Mouse (Mus musculus): Measurements from ENCODE around the gene Strn. TPM values are rescaled to one million over a fixed set of nuclear protein-coding genes. Genes with fewer than 3 reads are reported as not detected.

Gene Strn
- polyA plus RNA-seq, 1 experiment from 2014 or later: 12.0 TPM

DNA sequence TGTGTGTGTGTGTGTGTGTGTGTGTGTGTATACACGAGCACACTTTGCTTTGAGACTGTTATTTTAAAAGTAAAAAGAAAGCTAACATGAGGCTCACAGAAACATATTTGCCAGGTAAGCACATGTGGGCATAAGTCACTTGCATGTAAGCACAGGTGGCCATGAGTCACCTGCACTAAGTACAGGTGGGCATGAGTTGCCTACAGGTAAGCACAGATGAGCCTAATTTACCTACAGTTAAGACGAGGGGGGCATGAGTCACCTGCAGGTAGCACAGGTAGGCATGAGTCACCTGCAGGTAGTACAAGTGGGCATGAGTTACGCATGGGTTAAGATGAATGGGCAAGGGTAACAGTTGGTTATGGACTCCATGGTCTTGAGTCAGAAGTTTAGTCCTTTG is 121.9 kb downstream of the Strn start:
- Histone ChIP-seq H3K27me3 (no peaks in the 10 kb centered on the region), H3K36me3 (no peaks in the 10 kb centered on the region), H3K9ac (no peak overlapping the region), H3K9me3 (replicated peaks) (no peaks in the 10 kb centered on the region), H3K4me2 (no peak overlapping the region), H3K27ac (no peak overlapping the region), H3K4me1 (replicated peaks) (no peaks in the 10 kb centered on the region), H3K4me3 (no peak overlapping the region)
- 69% methylated on average over 3 of the region's 3 CpGs for WGBS
- ATAC-seq (replicated peaks; ENCODE audit: insufficient number of reproducible peaks, insufficient read depth, low FRiP score, low read depth): no peak

DNA sequence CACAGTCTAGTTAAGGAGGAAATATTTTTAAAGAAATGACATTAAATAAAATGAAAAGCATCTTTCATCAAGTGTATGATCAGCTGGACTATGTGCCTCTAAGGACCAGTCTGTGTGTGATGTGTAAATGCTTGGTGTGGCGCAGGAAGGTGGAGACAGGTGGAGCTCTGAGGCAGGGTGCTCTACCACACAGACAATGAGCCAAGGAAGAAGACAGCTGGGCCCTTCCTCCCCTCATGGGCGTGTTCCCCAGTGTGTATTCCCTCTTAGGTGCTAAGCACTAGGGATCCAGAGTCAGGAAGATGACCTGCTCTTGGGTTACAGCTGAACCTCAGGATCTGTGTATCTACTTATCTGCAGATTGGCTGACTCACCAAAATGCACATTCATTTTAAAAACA is 122.5 kb downstream of the Strn start:
- H3K4me3 ChIP-seq: no peak overlapping the region
- no peak overlapping the region for H3K4me2 ChIP-seq

DNA sequence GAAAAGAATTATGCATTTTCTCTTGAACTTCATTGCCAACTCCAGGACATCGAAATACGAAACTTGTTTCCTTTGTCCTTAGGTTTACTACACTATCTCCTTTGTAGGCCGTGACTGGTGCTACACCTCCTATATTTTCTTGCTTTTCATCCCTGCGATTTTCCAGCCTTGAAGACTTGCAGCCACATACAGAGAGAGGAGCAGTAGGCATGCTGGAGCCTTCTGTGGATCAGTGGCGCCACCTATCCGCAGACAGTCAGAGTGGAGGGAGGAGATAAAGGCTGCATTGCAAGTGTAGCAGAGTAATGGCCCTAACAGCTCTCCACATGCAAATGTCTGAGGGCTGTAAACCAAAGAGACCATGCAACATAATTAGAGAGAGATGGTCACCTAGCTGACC is 125.9 kb downstream of the Strn start:
- no peak for ATAC-seq (replicated peaks; ENCODE audit: insufficient number of reproducible peaks, insufficient read depth, low FRiP score, low read depth)
- Histone ChIP-seq H3K27me3 (no peaks in the 10 kb centered on the region), H3K9ac (no peak overlapping the region), H3K4me2 (no peak overlapping the region), H3K9me3 (replicated peaks) (no peaks in the 10 kb centered on the region), H3K4me1 (replicated peaks) (no peaks in the 10 kb centered on the region), H3K4me3 (no peak overlapping the region), H3K27ac (no peak overlapping the region), H3K36me3 (no peaks in the 10 kb centered on the region)
- WGBS: 68% methylated on average over 6 of the region's 6 CpGs

More for the DNA sequence above, 122.5 kb downstream of the Strn start:
- 64% methylated on average over 2 of the region's 2 CpGs for WGBS
- no peaks in the 10 kb centered on the region for H3K9me3 ChIP-seq (replicated peaks)
- no peaks in the 10 kb centered on the region for H3K4me1 ChIP-seq (replicated peaks)
- no peaks in the 10 kb centered on the region for H3K27me3 ChIP-seq
- no peaks in the 10 kb centered on the region for H3K36me3 ChIP-seq
- ATAC-seq (replicated peaks; ENCODE audit: insufficient number of reproducible peaks, insufficient read depth, low FRiP score, low read depth): no peak
- H3K9ac ChIP-seq: no peak overlapping the region
- no peak overlapping the region for H3K27ac ChIP-seq

DNA sequence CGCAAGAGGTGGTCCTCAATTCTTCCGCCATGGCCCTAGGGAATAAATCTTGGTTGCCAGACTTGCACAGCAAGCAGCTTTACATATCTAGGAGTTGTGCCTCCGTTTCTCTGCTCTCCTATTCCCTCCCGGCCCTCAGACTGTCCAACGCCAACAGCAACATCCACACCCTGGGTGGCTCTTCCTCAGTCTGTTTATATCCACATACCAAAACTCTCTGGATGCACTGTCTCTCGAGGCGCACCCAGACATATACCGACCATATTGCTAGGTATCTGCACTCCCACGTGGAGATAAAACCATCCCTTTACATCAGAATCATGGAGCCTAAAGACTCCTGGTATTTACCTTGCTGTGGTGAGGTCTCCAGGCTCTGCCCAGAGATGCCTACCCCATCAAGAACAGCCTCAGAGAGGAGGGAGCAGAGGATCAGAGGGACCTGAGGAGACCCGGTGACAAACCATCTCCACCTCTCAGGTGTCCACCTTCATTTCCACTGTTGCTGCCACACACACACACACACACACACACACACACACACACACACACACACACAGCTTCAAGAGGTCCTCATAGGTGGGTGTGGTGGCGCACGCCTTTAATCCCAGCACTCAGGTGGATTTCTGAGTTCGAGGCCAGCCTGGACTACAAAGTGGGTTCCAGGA is 127.7 kb downstream of the Strn start:
- no peak for ATAC-seq (replicated peaks; ENCODE audit: insufficient number of reproducible peaks, insufficient read depth, low FRiP score, low read depth)
- Histone ChIP-seq H3K4me1 (replicated peaks) (no peaks in the 10 kb centered on the region), H3K9me3 (replicated peaks) (no peaks in the 10 kb centered on the region), H3K36me3 (no peaks in the 10 kb centered on the region), H3K27ac (no peak overlapping the region), H3K4me2 (no peak overlapping the region), H3K27me3 (no peaks in the 10 kb centered on the region), H3K9ac (no peak overlapping the region), H3K4me3 (no peak overlapping the region)
- WGBS: 85% methylated on average over 13 of the region's 13 CpGs

DNA sequence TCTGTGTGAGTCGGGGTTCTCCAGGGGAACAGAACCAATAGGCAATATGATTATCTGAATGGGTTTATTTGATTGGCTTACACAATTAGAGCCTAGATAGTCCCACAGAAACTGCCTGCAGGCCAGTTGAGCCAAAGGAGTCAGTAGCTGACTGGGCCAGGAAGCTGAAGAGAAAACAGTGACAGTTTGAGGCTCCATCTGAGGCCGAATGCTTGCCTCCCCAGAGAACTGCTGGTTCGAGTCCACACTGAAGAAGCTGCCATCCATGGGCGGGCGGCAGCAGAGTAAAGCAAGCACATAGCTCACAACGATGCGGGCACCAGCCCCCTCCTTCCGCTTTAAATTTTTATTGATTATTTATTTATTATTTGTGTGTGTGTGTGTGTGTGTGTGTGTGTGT is 128.3 kb downstream of the Strn start:
- WGBS: 77% methylated on average over 8 of the region's 8 CpGs
- H3K9me3 ChIP-seq (replicated peaks): no peaks in the 10 kb centered on the region
- H3K9ac ChIP-seq: no peak overlapping the region
- H3K27ac ChIP-seq: no peak overlapping the region
- no peaks in the 10 kb centered on the region for H3K27me3 ChIP-seq
- H3K4me1 ChIP-seq (replicated peaks): no peaks in the 10 kb centered on the region
- H3K4me3 ChIP-seq: no peak overlapping the region
- no peak for ATAC-seq (replicated peaks; ENCODE audit: insufficient number of reproducible peaks, insufficient read depth, low FRiP score, low read depth)
- no peaks in the 10 kb centered on the region for H3K36me3 ChIP-seq
- no peak overlapping the region for H3K4me2 ChIP-seq

DNA sequence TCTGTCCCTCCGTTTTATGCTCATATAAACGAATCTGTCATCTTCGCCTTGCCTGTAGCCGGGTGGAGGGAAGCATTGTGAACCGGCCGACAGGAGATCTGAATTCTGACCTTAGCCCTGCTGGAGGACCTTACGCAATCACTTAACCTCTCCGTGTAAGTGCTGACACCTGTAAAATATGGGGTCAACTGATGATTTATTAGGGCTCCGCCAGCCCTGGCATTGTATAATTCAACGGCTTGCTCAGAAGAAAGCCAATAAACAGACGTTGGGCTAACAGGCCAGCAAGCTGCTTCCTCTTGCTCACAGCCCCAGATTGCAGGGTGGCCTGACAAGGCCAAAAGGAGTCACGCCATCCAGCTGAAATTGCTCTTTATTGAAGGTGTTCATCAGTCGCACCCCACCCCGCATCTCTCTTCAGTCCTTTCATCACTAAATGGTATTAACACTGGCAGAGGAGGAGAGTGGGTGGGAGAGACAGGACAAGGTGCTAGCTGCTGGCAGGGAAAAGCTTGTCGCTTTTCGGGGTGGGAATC is 128.8 kb downstream of the Strn start:
- no peak overlapping the region for H3K4me3 ChIP-seq
- 58% methylated on average over 16 of the region's 16 CpGs for WGBS
- H3K9ac ChIP-seq: no peak overlapping the region
- H3K4me1 ChIP-seq (replicated peaks): no peaks in the 10 kb centered on the region
- H3K27ac ChIP-seq: no peak overlapping the region
- H3K27me3 ChIP-seq: no peaks in the 10 kb centered on the region; the same call in 1 of the 2 replicates
- no peaks in the 10 kb centered on the region for H3K9me3 ChIP-seq (replicated peaks)
- no peak overlapping the region for H3K4me2 ChIP-seq
- no peaks in the 10 kb centered on the region for H3K36me3 ChIP-seq
- ATAC-seq (replicated peaks; ENCODE audit: insufficient number of reproducible peaks, insufficient read depth, low FRiP score, low read depth): no peak

DNA sequence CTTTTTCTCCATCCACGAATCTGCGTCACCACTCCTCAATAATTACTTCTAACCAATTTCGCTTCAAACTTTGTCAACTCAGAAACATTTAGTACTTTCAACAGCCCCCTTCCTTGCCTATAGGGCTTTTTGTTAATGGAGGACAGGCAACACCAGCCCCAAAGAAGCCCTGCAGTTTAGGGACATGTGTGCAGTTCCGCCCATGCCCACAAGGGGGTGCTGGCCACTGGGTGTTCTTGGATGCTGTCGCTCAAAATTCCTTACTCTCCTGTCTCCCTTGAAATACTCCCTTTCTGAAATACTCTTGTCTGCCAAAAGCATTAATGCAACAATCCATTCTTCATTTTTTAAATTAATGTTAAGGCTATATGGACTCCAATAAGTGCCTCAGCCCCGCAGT is 132.6 kb downstream of the Strn start:
- H3K4me1 ChIP-seq (replicated peaks): no peaks in the 10 kb centered on the region
- no peaks in the 10 kb centered on the region; the same call in 1 of the 2 replicates for H3K27me3 ChIP-seq
- H3K27ac ChIP-seq: no peak overlapping the region
- no peak overlapping the region for H3K4me2 ChIP-seq
- no peak overlapping the region for H3K4me3 ChIP-seq
- no peaks in the 10 kb centered on the region for H3K36me3 ChIP-seq
- WGBS: 67% methylated on average over 6 of the region's 6 CpGs
- no peaks in the 10 kb centered on the region for H3K9me3 ChIP-seq (replicated peaks)
- no peak for ATAC-seq (replicated peaks; ENCODE audit: insufficient number of reproducible peaks, insufficient read depth, low FRiP score, low read depth)
- no peak overlapping the region for H3K9ac ChIP-seq

DNA sequence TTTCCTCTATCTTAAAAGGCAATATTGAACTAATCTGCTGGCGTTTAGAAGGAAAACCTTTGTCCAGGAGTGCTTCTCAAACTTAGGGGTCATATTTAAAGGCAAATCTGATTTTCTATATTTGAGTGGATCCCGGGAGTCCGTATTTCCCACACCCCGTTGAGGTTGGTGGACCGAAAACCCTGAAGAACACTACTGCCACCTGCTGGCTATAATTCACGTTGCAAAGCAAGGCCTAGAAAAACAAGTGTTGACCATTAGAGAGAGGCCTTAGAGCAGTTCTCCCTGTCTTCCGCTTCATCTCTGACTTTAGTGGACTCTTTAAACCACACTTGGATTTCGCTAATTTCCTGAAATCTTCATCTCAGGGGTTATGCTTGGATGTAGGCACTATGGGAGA is 133.1 kb downstream of the Strn start:
- Histone ChIP-seq H3K27me3 (no peaks in the 10 kb centered on the region; the same call in 1 of the 2 replicates), H3K4me2 (no peak overlapping the region), H3K4me3 (no peak overlapping the region), H3K36me3 (no peaks in the 10 kb centered on the region), H3K27ac (no peak overlapping the region), H3K9me3 (replicated peaks) (no peaks in the 10 kb centered on the region), H3K4me1 (replicated peaks) (no peaks in the 10 kb centered on the region), H3K9ac (no peak overlapping the region)
- 26% methylated on average over 8 of the region's 8 CpGs for WGBS
- ATAC-seq (replicated peaks; ENCODE audit: insufficient number of reproducible peaks, insufficient read depth, low FRiP score, low read depth): no peak

DNA sequence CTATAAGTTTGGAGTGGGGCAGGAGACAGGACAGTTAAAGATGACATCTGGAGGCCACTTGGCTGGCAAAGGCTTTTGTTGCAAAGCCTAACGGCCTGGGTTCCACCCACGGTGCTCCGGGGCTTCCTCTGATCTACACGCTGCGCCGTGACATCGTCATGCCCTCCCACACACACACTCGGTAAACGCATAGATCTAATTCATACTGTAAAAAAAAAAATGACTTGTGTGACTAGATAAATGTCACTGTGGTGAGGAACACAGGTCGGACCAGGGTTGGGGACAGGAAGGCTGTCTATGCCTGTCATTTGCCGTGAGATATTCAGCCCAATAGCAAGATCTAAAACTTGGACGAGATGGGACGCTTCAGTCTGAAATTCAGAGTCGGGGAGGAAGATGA is 134.7 kb downstream of the Strn start:
- H3K36me3 ChIP-seq: no peaks in the 10 kb centered on the region
- H3K9me3 ChIP-seq (replicated peaks): no peaks in the 10 kb centered on the region
- ATAC-seq (replicated peaks; ENCODE audit: insufficient number of reproducible peaks, insufficient read depth, low FRiP score, low read depth): no peak
- WGBS: 81% methylated on average over 14 of the region's 14 CpGs
- H3K4me3 ChIP-seq: no peak overlapping the region
- no peaks in the 10 kb centered on the region; the same call in 1 of the 2 replicates for H3K27me3 ChIP-seq
- H3K27ac ChIP-seq: no peak overlapping the region
- H3K9ac ChIP-seq: no peak overlapping the region
- H3K4me2 ChIP-seq: no peak overlapping the region
- no peaks in the 10 kb centered on the region for H3K4me1 ChIP-seq (replicated peaks)

DNA sequence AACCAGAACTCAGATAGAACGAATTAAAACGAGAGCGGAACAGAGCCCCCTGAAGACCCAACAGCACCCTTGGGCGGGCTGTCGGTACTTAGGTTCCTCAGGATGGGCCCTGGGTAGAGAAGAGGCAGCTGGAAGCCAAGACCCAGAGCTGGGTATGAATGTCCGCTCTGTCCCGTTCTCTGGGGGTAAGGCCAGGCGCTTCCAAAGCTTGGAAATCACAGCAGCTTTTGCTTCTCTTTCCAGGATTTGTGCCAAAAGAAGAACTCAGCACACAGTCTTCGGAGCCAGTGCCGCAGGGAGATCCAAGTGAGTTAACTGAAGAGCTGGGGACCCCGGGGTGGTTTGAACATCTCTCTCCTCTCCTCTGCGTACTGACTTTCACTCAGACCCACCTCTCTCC is 135.4 kb downstream of the Strn start:
- H3K4me2 ChIP-seq: no peak overlapping the region
- no peaks in the 10 kb centered on the region for H3K36me3 ChIP-seq
- no peak overlapping the region for H3K4me3 ChIP-seq
- ATAC-seq (replicated peaks; ENCODE audit: insufficient number of reproducible peaks, insufficient read depth, low FRiP score, low read depth): no peak
- no peak overlapping the region for H3K9ac ChIP-seq
- no peak overlapping the region for H3K27ac ChIP-seq
- no peaks in the 10 kb centered on the region for H3K9me3 ChIP-seq (replicated peaks)
- WGBS: 85% methylated on average over 12 of the region's 12 CpGs
- H3K4me1 ChIP-seq (replicated peaks): no peaks in the 10 kb centered on the region
- H3K27me3 ChIP-seq: no peaks in the 10 kb centered on the region; the same call in 1 of the 2 replicates

DNA sequence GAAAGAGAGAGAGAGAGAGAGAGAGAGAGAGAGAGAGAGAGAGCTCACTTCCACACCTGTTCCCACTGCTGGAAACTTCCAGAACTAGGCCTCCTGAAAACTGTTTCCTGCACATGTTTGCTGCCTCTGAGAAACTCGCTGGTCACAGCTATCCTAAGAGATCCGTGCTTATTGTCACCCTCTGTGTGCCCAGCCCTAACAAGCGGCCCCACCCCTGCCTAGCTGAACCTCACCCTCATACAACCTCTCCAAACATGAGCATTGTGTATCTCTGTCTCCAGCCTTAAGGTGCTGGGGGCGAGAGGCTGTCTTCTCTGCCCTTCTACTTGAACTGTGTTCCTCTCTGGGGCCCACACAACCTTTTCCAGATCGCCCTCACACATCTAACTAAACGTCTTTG is 136.0 kb downstream of the Strn start:
- no peak overlapping the region for H3K4me2 ChIP-seq
- no peaks in the 10 kb centered on the region for H3K9me3 ChIP-seq (replicated peaks)
- H3K4me1 ChIP-seq (replicated peaks): no peaks in the 10 kb centered on the region
- H3K9ac ChIP-seq: no peak overlapping the region
- H3K27me3 ChIP-seq: no peaks in the 10 kb centered on the region; the same call in 1 of the 2 replicates
- no peaks in the 10 kb centered on the region for H3K36me3 ChIP-seq
- ATAC-seq (replicated peaks; ENCODE audit: insufficient number of reproducible peaks, insufficient read depth, low FRiP score, low read depth): no peak
- no peak overlapping the region for H3K27ac ChIP-seq
- H3K4me3 ChIP-seq: no peak overlapping the region
- 69% methylated on average over 6 of the region's 6 CpGs for WGBS
